Mouse (Mus musculus): ENCODE measurements around the gene A030005K14Rik. TPM values are rescaled to one million over a fixed set of nuclear protein-coding genes. Genes with fewer than 3 reads are reported as not detected.

A030005K14Rik gene
- not detected in 2 replicates for polyA plus RNA-seq (2015; fragmentation: Nextera tagmentation; extraction: Ambion mirVana)

DNA sequence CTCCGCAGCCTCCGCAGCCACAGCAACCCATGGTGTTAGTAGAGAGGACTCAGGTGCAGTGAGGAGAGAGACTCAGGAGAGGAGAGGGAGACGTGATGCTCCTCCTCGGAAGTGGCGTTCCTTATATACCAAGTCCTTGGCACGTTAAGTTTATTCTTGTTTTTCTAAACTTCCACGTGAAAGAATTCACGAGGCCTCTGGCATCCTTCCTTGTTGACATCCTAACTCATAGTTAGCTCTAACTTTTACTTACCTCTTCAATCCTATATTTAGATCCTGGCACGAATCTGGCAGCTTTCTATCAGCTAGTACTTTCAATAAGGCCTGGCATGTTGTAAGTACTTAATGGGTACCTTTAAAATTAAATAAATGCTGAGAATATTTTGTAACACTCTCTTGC is at the start of gene A030005K14Rik:
A030005K14Rik (minus strand) TSS at position 101 of the 400 bp plus-strand sequence.
- no peaks in the 10 kb centered on the region for H3K27me3 ChIP-seq
- H3K36me3 ChIP-seq (ENCODE audit: poor library complexity, severe bottlenecking) = no peaks in the 10 kb centered on the region
- no peak for ATAC-seq
- no peaks in the 10 kb centered on the region for H3K4me1 ChIP-seq
- no peak within 1 kb of the TSS for H3K4me3 ChIP-seq
- H3K9ac ChIP-seq = no peak within 1 kb of the TSS
- no peak within 1 kb of the TSS for H3K27ac ChIP-seq
- no peaks in the 10 kb centered on the region for H3K9me3 ChIP-seq (replicated peaks)
- WGBS = 88% methylated on average over 9 of the region's 9 CpGs
- H3K4me2 ChIP-seq = no peak within 1 kb of the TSS

DNA sequence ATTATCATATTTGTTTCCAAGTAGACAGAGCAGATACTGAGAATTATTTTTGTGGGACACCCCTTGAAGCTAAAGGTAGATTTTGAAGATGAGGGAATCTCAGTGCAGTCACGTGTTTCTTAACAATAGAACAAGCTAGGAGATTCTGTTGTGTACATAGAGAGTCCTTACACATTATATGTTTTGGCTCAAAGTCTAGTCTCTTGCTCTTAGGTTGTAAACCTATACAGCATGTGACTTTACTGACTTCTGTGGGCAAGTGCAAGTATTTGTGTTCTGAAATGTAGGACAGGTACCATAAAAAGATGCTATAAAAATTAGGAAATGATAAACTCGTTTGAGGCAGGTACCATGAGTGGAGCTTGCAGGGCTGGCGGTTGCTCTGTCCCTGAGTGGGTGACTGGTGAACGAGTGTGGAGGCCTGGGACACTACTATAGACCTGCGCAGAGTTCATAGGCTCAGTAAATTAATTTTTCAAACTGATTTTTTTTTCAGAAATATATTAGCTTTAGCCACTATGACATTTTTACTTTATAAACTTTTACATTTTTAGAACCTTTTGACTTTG is 48.3 kb upstream of the A030005K14Rik start:
- Histone ChIP-seq H3K4me2 (no peak overlapping the region), H3K36me3 (ENCODE audit: poor library complexity, severe bottlenecking) (no peaks in the 10 kb centered on the region), H3K4me3 (no peak overlapping the region), H3K27me3 (no peaks in the 10 kb centered on the region), H3K9me3 (replicated peaks) (no peaks in the 10 kb centered on the region), H3K4me1 (no peaks in the 10 kb centered on the region), H3K9ac (no peak overlapping the region), H3K27ac (no peak overlapping the region)
- no peak for ATAC-seq
- WGBS = 81% methylated on average over 5 of the region's 5 CpGs

DNA sequence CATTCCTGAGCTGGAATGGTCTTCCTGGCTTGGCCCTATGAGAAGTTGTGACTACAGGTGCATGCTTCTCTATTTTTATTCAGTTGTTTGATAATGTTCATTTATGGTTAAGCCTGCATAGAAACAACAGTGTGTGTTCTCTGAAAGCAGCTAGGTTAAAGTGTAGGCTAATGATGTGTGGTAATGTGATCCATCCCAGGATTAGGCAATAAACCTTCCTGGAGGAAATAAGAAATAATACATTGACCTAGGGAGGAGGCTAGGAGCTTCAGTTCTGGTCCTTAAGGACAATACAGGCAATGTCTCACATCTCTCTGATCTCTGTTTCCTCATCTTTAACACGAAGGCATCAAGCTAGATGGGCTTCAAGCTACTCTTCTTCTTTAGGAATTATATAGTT is 46.3 kb upstream of the A030005K14Rik start:
- 75% methylated on average over 1 of the region's 1 CpGs for WGBS
- H3K9ac ChIP-seq = no peak overlapping the region
- no peak for ATAC-seq
- no peaks in the 10 kb centered on the region for H3K27me3 ChIP-seq
- no peak overlapping the region for H3K27ac ChIP-seq
- no peak overlapping the region for H3K4me3 ChIP-seq
- H3K9me3 ChIP-seq (replicated peaks) = no peaks in the 10 kb centered on the region
- H3K4me1 ChIP-seq = peaks cover 6% of the 10 kb centered on the region
- H3K4me2 ChIP-seq = no peak overlapping the region
- H3K36me3 ChIP-seq (ENCODE audit: poor library complexity, severe bottlenecking) = no peaks in the 10 kb centered on the region

DNA sequence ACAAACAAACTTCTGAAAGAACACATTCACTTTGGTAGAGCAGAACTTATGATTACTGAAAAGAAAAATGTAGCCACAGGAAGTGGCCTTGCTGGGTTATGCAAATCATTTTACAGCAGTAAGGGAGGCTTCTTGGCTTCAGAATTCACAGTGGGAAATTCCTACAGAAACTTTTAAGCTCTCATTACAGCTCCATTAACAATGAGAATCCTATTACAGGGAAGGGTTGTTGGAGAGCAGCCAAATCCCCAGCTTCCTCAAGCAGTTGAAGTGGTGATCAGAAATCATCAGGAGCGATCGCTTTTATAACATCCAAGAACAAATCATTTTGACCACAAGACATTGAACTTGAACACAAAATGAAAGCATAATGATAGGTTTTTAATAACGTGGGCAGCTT is 42.7 kb upstream of the A030005K14Rik start:
- WGBS = 29% methylated on average over 3 of the region's 3 CpGs
- ATAC-seq = peak; percentile 57; the same call in 1 of the 2 replicates

DNA sequence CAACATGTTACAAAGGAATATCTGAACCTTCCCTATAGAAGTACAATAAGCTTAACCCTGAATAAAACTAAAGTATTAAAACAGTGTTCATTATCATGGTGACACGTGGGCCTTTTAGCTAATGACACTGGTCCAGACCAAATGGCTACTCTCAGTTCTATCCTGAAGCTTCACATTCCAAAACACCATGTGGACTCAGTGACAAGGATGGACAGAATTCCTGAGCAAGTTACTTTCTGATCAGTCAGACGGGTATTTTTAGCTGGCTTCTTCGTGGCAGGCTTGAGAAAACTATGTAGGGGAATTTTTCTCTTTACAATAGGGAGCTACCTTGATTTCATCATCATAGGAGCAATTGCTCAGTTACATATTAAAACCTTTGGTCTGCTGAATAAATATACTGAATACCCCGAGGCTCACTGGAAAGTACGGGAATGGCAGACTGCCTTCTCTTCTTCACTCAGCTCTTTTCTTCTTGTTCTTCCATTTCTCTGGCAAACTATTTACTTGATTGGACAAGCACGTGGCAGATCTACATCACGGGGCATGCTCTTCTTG is 40.5 kb upstream of the A030005K14Rik start:
- Histone ChIP-seq H3K9me3 (replicated peaks) (no peaks in the 10 kb centered on the region), H3K36me3 (ENCODE audit: poor library complexity, severe bottlenecking) (no peaks in the 10 kb centered on the region), H3K9ac (no peak overlapping the region), H3K27me3 (no peaks in the 10 kb centered on the region), H3K4me1 (peaks cover 6% of the 10 kb centered on the region), H3K27ac (no peak overlapping the region), H3K4me3 (no peak overlapping the region), H3K4me2 (no peak overlapping the region)
- WGBS = 62% methylated on average over 7 of the region's 7 CpGs
- ATAC-seq = no peak

More for the DNA sequence above, 42.7 kb upstream of the A030005K14Rik start:
- no peak overlapping the region for H3K27ac ChIP-seq
- no peaks in the 10 kb centered on the region for H3K9me3 ChIP-seq (replicated peaks)
- peaks cover 6% of the 10 kb centered on the region for H3K4me1 ChIP-seq
- no peaks in the 10 kb centered on the region for H3K36me3 ChIP-seq (ENCODE audit: poor library complexity, severe bottlenecking)
- no peak overlapping the region for H3K4me3 ChIP-seq
- H3K9ac ChIP-seq = no peak overlapping the region
- no peaks in the 10 kb centered on the region for H3K27me3 ChIP-seq
- no peak overlapping the region for H3K4me2 ChIP-seq

DNA sequence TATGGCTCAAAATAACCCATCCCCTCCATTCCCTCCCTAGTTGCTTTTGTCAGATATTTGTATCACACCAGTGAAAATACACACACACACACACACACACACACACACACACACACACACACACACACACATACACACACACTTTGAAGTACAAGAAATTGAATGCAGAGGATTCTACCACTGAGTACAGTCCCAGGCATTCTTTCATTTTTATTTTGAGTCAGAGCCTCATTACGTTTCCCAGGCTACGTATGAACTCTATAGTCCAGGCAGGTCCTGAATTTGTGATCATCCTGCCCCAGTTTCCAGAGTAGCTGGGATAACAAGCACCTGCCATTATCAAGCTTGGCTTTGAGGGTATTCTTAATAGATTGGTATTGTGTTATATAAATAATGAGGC is 40.0 kb upstream of the A030005K14Rik start:
- Histone ChIP-seq H3K4me2 (no peak overlapping the region), H3K36me3 (ENCODE audit: poor library complexity, severe bottlenecking) (no peaks in the 10 kb centered on the region), H3K27ac (no peak overlapping the region), H3K4me3 (no peak overlapping the region), H3K27me3 (no peaks in the 10 kb centered on the region), H3K9ac (no peak overlapping the region), H3K9me3 (replicated peaks) (no peaks in the 10 kb centered on the region), H3K4me1 (peaks cover 6% of the 10 kb centered on the region)
- WGBS = 63% methylated on average over 2 of the region's 2 CpGs
- 0 out of 2 replicates have a peak, but pooled peaks have one; percentile 58 for ATAC-seq

DNA sequence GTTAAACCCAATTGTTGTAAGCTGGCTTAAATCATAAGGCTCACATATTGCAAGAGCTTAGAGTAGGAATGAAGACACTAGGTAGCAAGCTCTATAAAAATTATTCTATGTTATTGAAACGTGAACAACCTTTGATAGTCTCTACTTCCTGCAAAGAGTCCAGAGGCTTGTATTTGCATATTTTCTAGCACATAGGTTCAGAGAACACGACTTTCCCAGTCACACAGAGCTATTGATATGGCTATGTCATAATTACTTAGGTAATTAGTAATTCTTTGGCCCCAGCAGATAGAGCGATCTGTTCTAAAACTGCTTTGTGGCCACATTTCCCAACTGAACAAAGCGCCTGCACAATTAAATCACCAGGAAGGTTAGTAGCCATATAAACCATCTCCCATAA is 37.8 kb upstream of the A030005K14Rik start:
- 73% methylated on average over 4 of the region's 4 CpGs for WGBS
- no peak for ATAC-seq

DNA sequence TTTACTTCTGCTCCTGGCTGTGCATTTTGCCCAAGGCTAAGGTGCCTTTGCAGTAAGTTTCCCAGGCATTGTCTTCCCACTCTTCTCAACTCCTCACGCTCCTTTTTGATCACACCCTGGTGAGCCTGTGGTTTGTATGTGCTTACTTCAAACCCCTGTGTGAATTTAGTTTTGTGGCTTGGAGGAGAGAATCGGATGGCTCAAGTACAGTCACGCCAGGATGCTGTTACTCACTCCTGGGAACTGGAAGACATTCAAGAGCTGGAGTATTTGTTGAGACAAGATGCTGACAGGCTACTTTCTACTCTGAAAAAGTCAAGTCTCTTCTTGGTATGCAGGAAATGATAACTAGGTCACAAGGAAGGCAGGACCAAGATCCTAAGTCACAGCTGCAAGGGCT is 32.1 kb upstream of the A030005K14Rik start:
- H3K4me3 ChIP-seq = no peak overlapping the region
- H3K36me3 ChIP-seq (ENCODE audit: poor library complexity, severe bottlenecking) = no peaks in the 10 kb centered on the region
- H3K27me3 ChIP-seq = no peaks in the 10 kb centered on the region
- ATAC-seq = no peak
- H3K9me3 ChIP-seq (replicated peaks) = no peaks in the 10 kb centered on the region
- no peak overlapping the region for H3K4me2 ChIP-seq
- no peak overlapping the region for H3K9ac ChIP-seq
- no peaks in the 10 kb centered on the region for H3K4me1 ChIP-seq
- H3K27ac ChIP-seq = no peak overlapping the region
- 82% methylated on average over 3 of the region's 3 CpGs for WGBS

More for the DNA sequence above, 37.8 kb upstream of the A030005K14Rik start:
- Histone ChIP-seq H3K9ac (no peak overlapping the region), H3K4me1 (peaks cover 5% of the 10 kb centered on the region), H3K27ac (no peak overlapping the region), H3K9me3 (replicated peaks) (no peaks in the 10 kb centered on the region), H3K4me2 (no peak overlapping the region), H3K4me3 (no peak overlapping the region), H3K36me3 (ENCODE audit: poor library complexity, severe bottlenecking) (no peaks in the 10 kb centered on the region), H3K27me3 (no peaks in the 10 kb centered on the region)

DNA sequence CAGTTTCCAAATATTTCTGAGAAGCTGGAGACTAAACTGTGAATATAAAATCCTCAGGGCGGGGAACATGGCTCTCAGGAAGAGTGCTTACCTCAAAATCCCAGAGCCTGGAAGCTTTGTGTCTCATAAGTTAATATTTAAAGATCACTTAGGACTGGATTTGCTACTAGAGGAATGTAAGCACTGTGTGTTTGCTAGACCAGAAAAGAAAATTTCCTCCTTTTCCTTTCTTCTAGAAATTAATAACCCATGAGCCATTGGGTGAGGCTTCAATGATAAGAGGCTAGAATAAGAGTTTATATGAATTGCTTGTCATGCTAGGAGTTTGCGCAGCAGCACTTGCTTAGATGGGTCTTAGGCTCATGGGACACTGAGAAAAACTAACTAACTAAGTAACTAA is 25.6 kb upstream of the A030005K14Rik start:
- H3K4me3 ChIP-seq = no peak overlapping the region
- H3K9ac ChIP-seq = no peak overlapping the region
- H3K27me3 ChIP-seq = no peaks in the 10 kb centered on the region
- no peak overlapping the region for H3K27ac ChIP-seq
- H3K9me3 ChIP-seq (replicated peaks) = no peaks in the 10 kb centered on the region
- H3K36me3 ChIP-seq (ENCODE audit: poor library complexity, severe bottlenecking) = no peaks in the 10 kb centered on the region
- 93% methylated on average over 2 of the region's 2 CpGs for WGBS
- ATAC-seq = no peak
- H3K4me1 ChIP-seq = no peaks in the 10 kb centered on the region
- no peak overlapping the region for H3K4me2 ChIP-seq

DNA sequence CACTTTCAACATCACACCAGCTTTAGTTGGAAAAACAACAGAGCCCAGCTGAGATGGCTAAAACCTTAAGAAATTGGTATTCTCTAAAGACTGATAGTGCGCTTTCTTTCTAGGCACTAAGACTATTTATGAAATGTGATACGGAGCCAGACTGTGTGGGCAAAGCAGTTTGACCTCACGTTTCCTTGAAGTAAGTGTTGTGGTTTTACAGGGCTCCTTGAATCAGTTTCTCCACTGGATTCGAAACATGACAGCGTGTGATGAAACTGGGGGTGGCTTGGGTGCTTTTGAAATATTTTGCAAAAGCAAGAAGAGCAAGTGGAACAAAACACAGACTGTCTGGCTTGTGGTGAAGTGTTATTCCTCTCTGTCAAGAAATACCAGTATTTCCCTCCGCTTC is 17.8 kb upstream of the A030005K14Rik start:
- no peak overlapping the region for H3K9ac ChIP-seq
- no peak overlapping the region for H3K27ac ChIP-seq
- no peaks in the 10 kb centered on the region for H3K27me3 ChIP-seq
- no peak overlapping the region for H3K4me2 ChIP-seq
- H3K4me3 ChIP-seq = no peak overlapping the region
- 87% methylated on average over 6 of the region's 6 CpGs for WGBS
- no peaks in the 10 kb centered on the region for H3K9me3 ChIP-seq (replicated peaks)
- H3K36me3 ChIP-seq (ENCODE audit: poor library complexity, severe bottlenecking) = no peaks in the 10 kb centered on the region
- ATAC-seq = no peak
- peaks cover 5% of the 10 kb centered on the region; the same call in 1 of the 2 replicates for H3K4me1 ChIP-seq

DNA sequence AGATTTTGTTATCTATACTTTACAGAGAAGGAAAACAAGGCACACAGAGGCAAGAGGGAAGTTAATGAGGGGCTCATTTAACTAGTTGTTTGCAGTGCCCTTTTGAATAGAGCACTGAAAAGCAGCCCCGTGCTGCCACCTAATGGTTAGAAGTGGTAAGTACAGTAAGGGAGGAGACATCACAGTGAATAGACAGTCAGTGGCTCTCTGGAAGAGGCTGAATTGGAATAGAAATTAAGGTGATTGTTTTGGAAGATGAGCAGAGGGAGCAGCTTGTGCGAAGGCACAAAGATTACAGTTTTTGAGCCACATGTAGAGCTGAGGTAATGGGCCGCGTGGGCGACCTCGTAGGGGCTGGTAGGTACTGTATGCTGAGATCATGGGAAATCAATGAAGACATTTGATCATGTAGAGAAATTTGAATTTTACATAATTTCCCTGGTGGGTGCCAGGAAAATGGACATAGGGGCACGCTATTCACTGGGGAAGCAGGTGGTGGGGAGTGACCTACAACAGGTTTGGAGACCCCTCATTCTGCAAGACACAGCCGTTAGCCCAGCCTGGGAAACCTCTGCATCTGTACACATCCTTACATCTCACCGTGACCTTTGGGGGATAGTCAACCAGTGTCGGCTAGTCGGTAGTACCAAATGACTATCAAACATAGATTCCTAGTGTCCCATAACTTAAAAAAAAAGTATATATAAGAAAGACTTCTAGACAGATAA is 17.2 kb upstream of the A030005K14Rik start:
- H3K9ac ChIP-seq = no peak overlapping the region
- peak overlapping the region; percentile 27 for H3K4me3 ChIP-seq
- 44% methylated on average over 11 of the region's 11 CpGs for WGBS

DNA sequence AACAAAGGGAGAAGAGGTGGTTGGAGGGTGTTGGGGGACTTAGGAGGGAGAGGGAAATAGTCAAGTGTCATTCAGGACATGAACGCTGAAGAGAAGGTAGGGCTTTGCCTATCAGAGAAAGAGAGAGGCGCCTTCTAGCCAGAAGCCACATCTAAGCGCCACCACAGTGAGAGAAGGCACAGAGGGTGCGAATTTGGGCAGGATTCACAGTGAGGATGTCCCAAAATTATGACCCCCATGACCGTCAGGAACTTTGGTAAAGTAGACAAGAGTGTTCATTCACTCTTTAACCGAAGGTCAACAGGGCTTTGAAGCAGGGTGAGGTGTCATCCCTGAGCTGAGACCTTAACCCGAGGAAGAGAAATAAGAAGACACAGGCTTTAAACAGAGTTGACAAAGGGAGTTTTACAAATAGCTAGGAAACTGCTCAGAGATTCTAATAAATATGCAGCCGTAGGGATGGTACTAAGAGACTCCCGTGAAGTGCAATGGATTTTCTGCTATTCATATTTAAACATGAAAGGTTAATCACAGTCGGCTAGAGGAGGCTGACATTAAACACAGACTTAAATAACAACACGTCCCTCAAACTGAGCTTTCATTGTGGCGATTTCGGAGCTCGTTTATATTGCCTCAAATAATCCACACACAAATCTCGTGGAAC is 16.5 kb upstream of the A030005K14Rik start:
- Histone ChIP-seq H3K4me1 (peaks cover 5% of the 10 kb centered on the region; the same call in 1 of the 2 replicates), H3K4me3 (peak overlapping the region; percentile 27), H3K36me3 (ENCODE audit: poor library complexity, severe bottlenecking) (no peaks in the 10 kb centered on the region), H3K9ac (no peak overlapping the region), H3K4me2 (peak overlapping the region; percentile 47), H3K27me3 (no peaks in the 10 kb centered on the region), H3K9me3 (replicated peaks) (no peaks in the 10 kb centered on the region), H3K27ac (no peak overlapping the region)
- peak; percentile 68 for ATAC-seq
- 34% methylated on average over 15 of the region's 15 CpGs for WGBS

More for the DNA sequence above, 17.2 kb upstream of the A030005K14Rik start:
- peaks cover 5% of the 10 kb centered on the region; the same call in 1 of the 2 replicates for H3K4me1 ChIP-seq
- H3K4me2 ChIP-seq = peak overlapping the region; percentile 47
- no peak overlapping the region for H3K27ac ChIP-seq
- H3K27me3 ChIP-seq = no peaks in the 10 kb centered on the region
- peak; percentile 94 for ATAC-seq
- H3K36me3 ChIP-seq (ENCODE audit: poor library complexity, severe bottlenecking) = no peaks in the 10 kb centered on the region
- H3K9me3 ChIP-seq (replicated peaks) = no peaks in the 10 kb centered on the region
